Mouse (Mus musculus) cerebellum, adult 18-20 months (tissue): Measurements from ENCODE around the gene Plppr5.

Source experiments
- DNase-seq, 2 experiments: peaks; one replicate each; pipeline ENCODE4 v3.0.0; 2021

Gene Plppr5

DNA sequence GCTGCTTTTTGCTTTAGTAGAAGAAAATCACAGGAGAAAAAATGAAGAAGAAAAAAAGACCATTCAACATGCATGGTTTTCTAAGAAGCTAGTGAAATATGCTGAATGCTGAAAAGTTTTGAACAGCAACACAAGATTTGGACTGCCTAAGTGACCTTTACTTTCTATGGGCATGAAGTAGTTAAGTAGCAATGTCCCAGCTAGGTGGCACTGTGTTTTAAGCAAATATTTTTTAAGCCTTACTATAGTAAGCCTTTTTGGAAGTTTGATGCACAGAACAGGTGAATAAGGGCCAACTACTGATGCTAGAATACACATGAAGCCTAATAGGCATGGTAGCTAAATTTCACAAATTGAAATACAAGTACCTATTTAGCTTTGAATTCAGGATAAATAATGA, 134.2 kb downstream of the Plppr5 start:
- DNase-seq: no peak

DNA sequence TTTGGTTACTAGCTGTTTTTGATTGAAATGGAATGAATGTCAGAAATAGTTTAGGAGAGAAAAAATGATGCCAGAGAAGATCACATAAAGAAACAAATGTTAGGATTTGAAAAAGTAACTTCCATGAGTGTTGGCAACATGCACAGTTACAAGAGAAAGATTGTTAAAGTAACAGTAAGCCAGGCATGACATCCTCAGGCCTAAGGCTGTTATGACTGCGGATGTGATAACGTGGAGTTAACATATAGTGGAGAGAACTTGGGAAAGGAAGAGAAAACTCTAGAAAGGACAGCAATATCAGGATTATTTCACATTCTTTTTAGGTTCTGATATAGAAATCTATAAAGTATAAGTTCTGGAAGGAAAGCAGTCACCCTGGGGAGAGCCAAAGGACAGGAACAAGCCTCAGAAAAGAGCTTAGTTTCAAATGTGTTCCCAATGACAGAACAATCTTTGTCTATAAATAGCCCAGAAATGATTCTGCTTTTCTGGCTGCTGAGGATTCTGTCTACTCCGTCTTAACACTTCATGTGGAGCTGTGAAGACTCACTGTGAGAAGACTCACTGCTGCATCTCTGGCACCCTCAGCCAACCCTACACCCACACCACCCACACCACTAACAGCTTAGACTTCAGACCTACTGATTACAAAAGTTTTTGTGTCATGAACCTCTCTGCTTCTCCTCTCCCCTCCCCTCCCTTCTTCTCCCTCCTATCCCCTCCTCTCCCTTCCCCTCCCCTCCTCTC, 142.1 kb downstream of the Plppr5 start:
- DNase-seq: no peak

DNA sequence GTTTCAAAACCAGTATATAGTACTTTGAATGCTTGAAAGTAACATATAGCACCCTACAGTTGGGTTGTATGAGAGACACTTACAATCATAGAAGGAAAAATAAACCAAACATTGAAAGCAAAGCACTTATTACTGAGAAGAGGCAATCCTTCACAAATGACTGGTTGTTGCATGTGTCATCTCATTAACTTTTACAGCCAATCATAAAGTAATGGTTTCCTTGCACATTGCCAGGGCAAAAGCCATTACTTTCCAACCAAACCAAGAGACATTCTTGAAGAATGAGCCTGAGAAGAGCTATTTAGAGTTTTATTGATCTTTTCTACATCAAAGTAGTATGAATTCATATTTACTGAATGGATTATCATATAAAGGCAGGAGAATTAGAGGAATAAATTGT, 148.8 kb downstream of the Plppr5 start:
- no peak for DNase-seq

DNA sequence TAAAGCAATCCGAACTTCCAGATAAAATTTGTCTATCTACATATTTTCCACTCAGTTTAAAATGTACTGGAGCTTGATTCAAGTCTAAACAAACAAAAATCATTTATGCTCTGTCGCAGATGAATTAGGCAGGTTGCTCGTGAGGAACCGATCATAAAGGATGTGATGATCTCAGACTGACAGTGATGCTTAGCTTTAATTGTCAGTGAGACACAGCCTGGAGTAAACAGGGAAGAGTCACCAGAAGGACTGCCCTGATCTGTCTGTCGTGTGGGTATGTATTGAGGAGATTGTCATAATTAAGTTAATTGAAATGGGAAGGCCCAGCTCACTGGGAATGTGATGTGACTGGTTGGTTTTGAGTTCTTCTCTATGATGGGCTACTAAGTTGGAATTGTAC, 149.9 kb downstream of the Plppr5 start:
- DNase-seq: no peak

DNA sequence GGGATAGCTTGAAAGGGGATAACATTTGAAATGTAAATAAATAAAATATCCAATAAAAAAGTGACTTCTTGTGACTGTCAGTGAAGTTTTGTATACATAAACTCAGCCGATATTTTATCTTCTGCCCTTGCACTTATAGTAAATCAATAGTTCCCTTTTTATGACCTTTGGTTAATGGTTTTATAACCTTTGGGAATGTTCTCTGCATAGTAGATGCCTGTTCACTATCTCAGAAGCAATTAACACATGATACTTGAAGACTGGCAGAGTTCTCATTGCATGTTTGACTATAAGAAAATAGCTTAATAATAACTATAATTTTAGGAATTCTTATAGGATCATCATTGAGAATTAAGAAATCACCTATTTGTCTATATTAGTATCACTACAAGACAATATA, 150.9 kb downstream of the Plppr5 start:
- no peak for DNase-seq

DNA sequence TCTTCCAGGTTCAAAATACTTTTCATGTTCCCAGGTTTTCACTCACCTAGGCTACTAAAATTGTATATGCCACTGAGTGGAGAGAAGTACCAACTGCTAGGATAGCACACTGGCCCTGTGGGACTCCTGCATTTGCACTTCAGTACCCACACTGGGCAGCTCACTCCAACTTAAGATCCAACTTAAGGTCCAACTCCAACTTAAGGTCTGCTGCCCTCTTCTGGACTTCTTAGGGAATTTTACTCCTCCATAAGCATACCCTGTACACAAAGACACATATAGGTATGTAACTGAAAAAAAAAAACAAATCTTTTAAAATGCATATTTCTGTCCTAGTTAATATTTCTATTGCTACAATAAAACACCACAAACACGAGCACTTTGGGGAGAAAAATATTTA, 153.5 kb downstream of the Plppr5 start:
- DNase-seq: no peak

DNA sequence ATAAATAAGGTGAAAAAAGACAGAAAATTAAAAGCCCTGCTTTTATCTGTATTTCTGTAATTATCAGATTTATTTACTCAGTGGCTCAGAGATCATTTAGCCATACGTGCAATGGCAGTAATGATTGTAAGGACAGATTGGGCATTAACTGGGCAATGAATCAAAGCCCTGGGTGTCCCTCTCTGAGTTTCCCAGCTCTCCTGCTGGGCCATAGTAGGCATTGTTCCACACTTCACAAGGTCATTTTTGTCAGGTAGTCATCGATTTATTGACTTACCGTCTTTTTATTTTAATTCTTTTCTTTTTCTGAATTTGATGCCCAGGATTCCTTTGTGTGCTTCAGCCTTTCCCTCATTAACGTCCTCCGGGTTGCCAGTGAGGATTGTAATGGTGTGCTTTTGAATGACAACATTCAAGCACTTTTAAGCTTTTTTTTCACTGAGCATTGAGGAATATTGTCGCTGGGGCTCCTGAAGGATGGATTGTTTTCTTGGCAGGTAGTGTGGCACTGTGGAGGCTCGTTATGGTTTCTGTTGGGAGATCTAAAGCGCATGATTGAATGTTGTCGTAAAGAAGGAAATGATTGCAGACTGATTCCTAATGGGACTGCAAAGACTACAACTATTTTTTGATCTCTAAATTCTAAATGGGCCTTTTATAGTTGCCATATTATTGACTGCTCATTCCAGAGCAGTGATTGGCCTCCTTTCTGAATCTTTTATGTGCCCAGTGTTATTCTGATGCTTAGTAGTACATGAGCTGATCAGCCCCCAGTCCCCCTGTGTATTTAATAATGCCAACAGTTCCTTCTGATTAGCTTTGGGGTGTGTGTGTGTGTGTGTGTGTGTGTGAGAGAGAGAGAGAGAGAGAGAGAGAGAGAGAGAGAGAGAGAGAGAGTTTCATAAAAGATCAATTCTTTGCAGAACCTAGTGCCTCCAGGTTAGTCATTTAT, 154.8 kb downstream of the Plppr5 start:
- no peak for DNase-seq

DNA sequence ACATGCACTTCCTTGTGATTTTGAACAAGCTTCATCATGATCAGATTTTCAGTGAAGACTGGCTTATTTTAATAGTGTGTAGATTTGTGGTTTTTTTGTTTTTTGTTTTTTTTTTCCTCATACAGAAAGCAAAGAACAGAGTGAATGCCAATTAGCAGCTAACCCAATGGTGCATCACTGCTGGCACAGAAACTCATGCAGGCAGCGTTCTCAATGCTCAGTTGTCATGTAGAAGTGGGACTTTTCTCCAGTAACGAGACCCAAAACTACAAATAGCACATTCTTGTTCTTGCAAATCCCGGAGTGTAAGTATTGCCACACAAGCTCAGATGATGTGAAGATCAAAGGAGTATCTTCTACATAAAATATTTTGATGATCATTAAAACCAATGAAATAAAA, 156.9 kb downstream of the Plppr5 start:
- DNase-seq: no peak

DNA sequence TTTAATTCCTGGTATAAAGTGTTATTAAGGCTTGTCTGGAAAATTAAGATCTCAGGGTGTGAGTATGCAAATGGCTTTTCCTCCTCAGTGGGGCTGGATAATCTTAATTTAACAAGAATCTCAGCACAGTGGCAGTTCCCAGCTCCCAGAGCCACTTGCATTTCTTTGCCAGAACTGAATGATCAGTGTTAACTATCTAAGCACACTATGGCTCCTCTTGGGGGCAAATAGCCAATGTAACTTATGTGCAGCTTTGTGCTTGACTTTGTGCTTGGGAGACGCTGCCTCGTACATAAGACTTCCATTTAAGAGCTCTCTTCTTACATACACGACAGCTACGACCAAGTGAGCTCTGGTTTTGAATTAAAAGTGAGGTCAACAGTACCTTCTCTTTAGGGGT, 158.0 kb downstream of the Plppr5 start:
- DNase-seq: no peak
